Mouse (Mus musculus): Measurements from ENCODE around the gene Ston1. TPM values are rescaled to one million over a fixed set of nuclear protein-coding genes. Genes with fewer than 3 reads are reported as not detected.
A peak's percentile ranks its signal among the peaks of the same experiment; 100 is the strongest.

Gene Ston1
- not detected in 2 replicates for total RNA-seq (2015)
- not detected in 2 replicates for total RNA-seq (2017)

- ATAC-seq (replicated peaks; ENCODE audit: poor library complexity): no peak; the same call in 1 of the 2 replicates
These were observed at the start of gene Ston1 for GRCm38 (mm10) chr17:88597222-88598055. Gene Ston1 (plus strand): TSS chr17:88597684.

- peak; percentile 23 for ATAC-seq (replicated peaks; ENCODE audit: poor library complexity)
These were observed 47.9 kb upstream of the Ston1 start for GRCm38 (mm10) chr17:88549411-88550191.

GRCm38 (mm10) chr17:88550351-88550750 is 47.1 kb upstream of the Ston1 start:
- no peak for ATAC-seq (replicated peaks; ENCODE audit: poor library complexity)

- ATAC-seq (replicated peaks; ENCODE audit: poor library complexity): peak; percentile 73
These were observed 46.2 kb upstream of the Ston1 start for GRCm38 (mm10) chr17:88550981-88551940.

- ATAC-seq (replicated peaks; ENCODE audit: poor library complexity): no peak
These were observed 44.9 kb upstream of the Ston1 start for GRCm38 (mm10) chr17:88552556-88552955.

GRCm38 (mm10) chr17:88553001-88553449 is 44.5 kb upstream of the Ston1 start:
- ATAC-seq (replicated peaks; ENCODE audit: poor library complexity): no peak

GRCm38 (mm10) chr17:88553473-88554087 is 43.9 kb upstream of the Ston1 start:
- ATAC-seq (replicated peaks; ENCODE audit: poor library complexity): no peak

- ATAC-seq (replicated peaks; ENCODE audit: poor library complexity): no peak
These were observed 41.3 kb upstream of the Ston1 start for GRCm38 (mm10) chr17:88556176-88556575.

- ATAC-seq (replicated peaks; ENCODE audit: poor library complexity): no peak
These were observed 40.8 kb upstream of the Ston1 start for GRCm38 (mm10) chr17:88556688-88557087.

- peak; percentile 33; the same call in 1 of the 2 replicates for ATAC-seq (replicated peaks; ENCODE audit: poor library complexity)
These were observed 39.2 kb upstream of the Ston1 start for GRCm38 (mm10) chr17:88558168-88558842.

- ATAC-seq (replicated peaks; ENCODE audit: poor library complexity): no peak
These were observed 33.9 kb upstream of the Ston1 start for GRCm38 (mm10) chr17:88563611-88564010.

GRCm38 (mm10) chr17:88569807-88570540 is 27.5 kb upstream of the Ston1 start:
- no peak for ATAC-seq (replicated peaks; ENCODE audit: poor library complexity)

GRCm38 (mm10) chr17:88570784-88571183 is 26.7 kb upstream of the Ston1 start:
- no peak for ATAC-seq (replicated peaks; ENCODE audit: poor library complexity)

GRCm38 (mm10) chr17:88574811-88575210 is 22.7 kb upstream of the Ston1 start:
- no peak for ATAC-seq (replicated peaks; ENCODE audit: poor library complexity)

GRCm38 (mm10) chr17:88578522-88579242 is 18.8 kb upstream of the Ston1 start:
- no peak for ATAC-seq (replicated peaks; ENCODE audit: poor library complexity)

- ATAC-seq (replicated peaks; ENCODE audit: poor library complexity): no peak
These were observed 16.9 kb upstream of the Ston1 start for GRCm38 (mm10) chr17:88580556-88580955.

GRCm38 (mm10) chr17:88581511-88582021 is 15.9 kb upstream of the Ston1 start:
- 0 out of 2 replicates have a peak, but pooled peaks have one; percentile 31 for ATAC-seq (replicated peaks; ENCODE audit: poor library complexity)

GRCm38 (mm10) chr17:88582999-88583398 is 14.5 kb upstream of the Ston1 start:
- no peak for ATAC-seq (replicated peaks; ENCODE audit: poor library complexity)

Measured in megakaryocyte progenitor cell, adult 5-6 weeks (primary cell).